In genomic region chr3:137919398-137919797, GRCm38 (mm10) we compare ENCODE assay signal across 9 mouse cellular contexts. TPM values are rescaled to one million over a fixed set of nuclear protein-coding genes. Genes with fewer than 3 reads are reported as not detected.
A peak's percentile ranks its signal among the peaks of the same experiment; 100 is the strongest.
DNase-seq lines count a peak whose midpoint lies in the region; ATAC-seq and TF ChIP-seq lines count a peak whose summit lies in the region.
"Had no signal": no experiment of that assay in that cellular context is flagged by ENCODE, and none has a peak within 500 bp of the region (broad histone marks: within the 10 kb centered on the region; RNA-seq: fewer than 3 reads in every experiment).

No protein-coding gene starts in this region.

- TF ChIP-seq EP300 in liver, postnatal 0 days (IDR thresholded peaks at IDR 0.05; ENCODE audit: low read depth): no peak

- peak overlapping the region; percentile 99 for H3K4me3 ChIP-seq in heart, embryonic 15.5 days
- H3K4me3 ChIP-seq in ES-E14 (ENCODE audit: insufficient read depth in 1 of 2, low read depth in 1 of 2, low read length in 2 of 2, poor library complexity in 1 of 2, severe bottlenecking in 1 of 2): peak overlapping the region; percentile 87 to 99
- peak overlapping the region; percentile 89 for H3K4me3 ChIP-seq in forebrain, postnatal 0 days (ENCODE audit: low read depth, low read length)
- H3K4me3 ChIP-seq in liver, postnatal 0 days (ENCODE audit: low read depth, low read length): peak overlapping the region; percentile 87

- no peak for DNase-seq in heart, postnatal 10 days
- DNase-seq in ES-E14 (ENCODE audit: low read depth, low spot score): no peak
- DNase-seq in forebrain, postnatal 0 days: no peak
- DNase-seq in liver, postnatal 0 days: no peak
- DNase-seq in adrenal gland, adult 8-10 months: no peak
- DNase-seq in gastrocnemius, postnatal 36 days: no peak
- DNase-seq in T-cell, adult 2 months (ENCODE audit: low spot score): no peak
- DNase-seq: thymus, postnatal 36 days had no signal

- no peaks in the 10 kb centered on the region for H3K27me3 ChIP-seq in heart, embryonic 15.5 days
- no peaks in the 10 kb centered on the region for H3K27me3 ChIP-seq in forebrain, postnatal 0 days (ENCODE audit: insufficient read depth, low read length)
- H3K27me3 ChIP-seq in liver, postnatal 0 days (ENCODE audit: insufficient read depth, low read length): no peaks in the 10 kb centered on the region

- H3K4me1 ChIP-seq in heart, embryonic 15.5 days (replicated peaks): peaks cover 17% of the 10 kb centered on the region
- H3K4me1 ChIP-seq in ES-E14 (ENCODE audit: control insufficient read depth in 2 of 2, insufficient read depth in 2 of 2, low read length in 2 of 2, poor library complexity in 1 of 2): peaks cover 0 to 4% of the 10 kb centered on the region in 2 experiments; a peak in 1 of 4 replicates
- H3K4me1 ChIP-seq in forebrain, postnatal 0 days (ENCODE audit: insufficient read depth): peaks cover 13% of the 10 kb centered on the region
- peaks cover 15% of the 10 kb centered on the region for H3K4me1 ChIP-seq in liver, postnatal 0 days (ENCODE audit: insufficient read depth)

- H3K27ac ChIP-seq in heart, embryonic 15.5 days: peak overlapping the region; percentile 86
- no peak overlapping the region for H3K27ac ChIP-seq in ES-E14 (ENCODE audit: insufficient read depth, low read depth, low read length, poor library complexity, severe bottlenecking)
- H3K27ac ChIP-seq in forebrain, postnatal 0 days (ENCODE audit: low read depth, low read length): no peak overlapping the region
- H3K27ac ChIP-seq in liver, postnatal 0 days (ENCODE audit: low read depth): peak overlapping the region; percentile 93

- intact Hi-C loops in heart, postnatal 10 days (cut with DNase I): loop anchor here (2.0 to 10.0 kb wide), 3 partner anchors 55 to 228 kb away; partner anchors contain the start of gene H2afz
- intact Hi-C loops in gastrocnemius, postnatal 36 days (cut with DNase I): loop anchor here (5.0 kb wide), 2 partner anchors 52 to 228 kb away; partner anchors contain the start of gene Dnajb14

- peak overlapping the region; percentile 79 for H3K4me2 ChIP-seq in heart, embryonic 15.5 days
- peak overlapping the region; percentile 85 for H3K4me2 ChIP-seq in forebrain, postnatal 0 days (ENCODE audit: low read depth)
- peak overlapping the region; percentile 76 for H3K4me2 ChIP-seq in liver, postnatal 0 days (ENCODE audit: low read depth, low read length)

- in situ Hi-C loops in ES-E14 (cut with MboI; ENCODE audit: low sequenced_read_pairs in 2 of 2, unreplicated experiment in 2 of 2): no loop called here

- H3K36me3 ChIP-seq in heart, embryonic 15.5 days: peaks cover 16% of the 10 kb centered on the region; the same call in 1 of the 2 replicates
- H3K36me3 ChIP-seq in ES-E14 (ENCODE audit: control insufficient read depth, insufficient read depth, low read length, poor library complexity, severe bottlenecking): peaks cover 8% of the 10 kb centered on the region; the same call in 1 of the 2 replicates
- H3K36me3 ChIP-seq in forebrain, postnatal 0 days (ENCODE audit: insufficient read depth): peaks cover 15% of the 10 kb centered on the region
- peaks cover 19% of the 10 kb centered on the region for H3K36me3 ChIP-seq in liver, postnatal 0 days (replicated peaks; ENCODE audit: insufficient read depth, low read length)

- H3K9me3 ChIP-seq in heart, embryonic 15.5 days (replicated peaks): no peaks in the 10 kb centered on the region
- H3K9me3 ChIP-seq in ES-E14 (ENCODE audit: control insufficient read depth, insufficient read depth, low read depth, low read length): no peaks in the 10 kb centered on the region
- H3K9me3 ChIP-seq in forebrain, postnatal 0 days (ENCODE audit: low read length): no peaks in the 10 kb centered on the region
- no peaks in the 10 kb centered on the region for H3K9me3 ChIP-seq in liver, postnatal 0 days (ENCODE audit: low read length)

- ATAC-seq in heart, embryonic 15.5 days (replicated peaks; ENCODE audit: insufficient number of reproducible peaks, insufficient read depth, low FRiP score, low read depth): no peak
- no peak for ATAC-seq in forebrain, postnatal 0 days
- ATAC-seq in liver, postnatal 0 days: no peak

- WGBS in heart, embryonic 15.5 days: 91% methylated on average over 7 of the region's 7 CpGs
- WGBS in forebrain, postnatal 0 days: 90% methylated on average over 7 of the region's 7 CpGs
- WGBS in liver, postnatal 0 days (ENCODE audit: insufficient replicate concordance): 87% methylated on average over 7 of the region's 7 CpGs

- peak overlapping the region; percentile 88 for H3K9ac ChIP-seq in heart, embryonic 15.5 days
- H3K9ac ChIP-seq in ES-E14 (ENCODE audit: insufficient read depth, low read depth, low read length, poor library complexity, severe bottlenecking): no peak overlapping the region
- peak overlapping the region; percentile 82 for H3K9ac ChIP-seq in forebrain, postnatal 0 days
- H3K9ac ChIP-seq in liver, postnatal 0 days (replicated peaks): peak overlapping the region; percentile 86

- TF ChIP-seq CTCF in forebrain, postnatal 0 days (IDR thresholded peaks at IDR 0.05; ENCODE audit: low read depth): no peak
- no peak for TF ChIP-seq CTCF in liver, postnatal 0 days (IDR thresholded peaks at IDR 0.05; ENCODE audit: low read depth)

TF ChIP-seq in ES-E14, 5 proteins besides CTCF, POLR2A, EP300 and RAD21:
- TF ChIP-seq MAFK (IDR thresholded peaks at IDR 0.05; ENCODE audit: insufficient read depth, low read depth, low read length): no peak
- no peak for TF ChIP-seq HCFC1 (IDR thresholded peaks at IDR 0.05; ENCODE audit: borderline replicate concordance, insufficient read depth, low read length)
- TF ChIP-seq ZNF384 (IDR thresholded peaks at IDR 0.05; ENCODE audit: low read depth, low read length): no peak
- no peak for TF ChIP-seq ZC3H11A (IDR thresholded peaks at IDR 0.05; ENCODE audit: borderline replicate concordance, low read depth, low read length)
- no peak for TF ChIP-seq CHD2 (IDR thresholded peaks at IDR 0.05; ENCODE audit: low read depth, low read length)

RNA-seq across cellular contexts. Expression of gene Lamtor3, which starts 1.1 kb away (rescaled TPM):
- polyA plus RNA-seq in heart, embryonic 15.5 days (2015; fragmentation: Nextera tagmentation; extraction: Ambion mirVana): 100 and 108 TPM in 2 replicates
- 10 to 100 TPM; 87.8 to 98.0 TPM for total RNA-seq in heart, postnatal 10 days (2021)
- total RNA-seq in ES-E14 (2012; rRNA removed): 39.3 and 41.4 TPM in 2 replicates
- 105 and 116 TPM in 2 replicates for total RNA-seq in forebrain, postnatal 0 days (2014; rRNA removed)
- 112 and 123 TPM in 2 replicates for polyA plus RNA-seq in forebrain, postnatal 0 days (2015; fragmentation: Nextera tagmentation; extraction: Ambion mirVana)
- polyA plus RNA-seq in liver, postnatal 0 days (2015; fragmentation: Nextera tagmentation; extraction: Ambion mirVana): 44.3 and 46.5 TPM in 2 replicates
- total RNA-seq in adrenal gland, adult 8-10 months (2022): 10 to 100 TPM; 62.8 to 80.3 (median 71.5) TPM
- total RNA-seq in gastrocnemius, postnatal 36 days (2021): 10 to 100 TPM; 45.2 to 48.5 TPM

RNA-seq across cellular contexts. Expression of gene Dnajb14, which starts 51.9 kb away (rescaled TPM):
- 9.5 and 10.5 TPM in 2 replicates for polyA plus RNA-seq in heart, embryonic 15.5 days (2015; fragmentation: Nextera tagmentation; extraction: Ambion mirVana)
- 10 to 100 TPM; 12.1 to 12.8 TPM for total RNA-seq in heart, postnatal 10 days (2021)
- total RNA-seq in ES-E14 (2012; rRNA removed): 4.8 and 5.1 TPM in 2 replicates
- total RNA-seq in forebrain, postnatal 0 days (2014; rRNA removed): 16.5 and 19.2 TPM in 2 replicates
- polyA plus RNA-seq in forebrain, postnatal 0 days (2015; fragmentation: Nextera tagmentation; extraction: Ambion mirVana): 6.5 and 14.9 TPM in 2 replicates
- polyA plus RNA-seq in liver, postnatal 0 days (2015; fragmentation: Nextera tagmentation; extraction: Ambion mirVana): 6.4 and 6.9 TPM in 2 replicates
- 10 to 100 TPM; 21.1 to 29.1 (median 27.3) TPM for total RNA-seq in adrenal gland, adult 8-10 months (2022)
- total RNA-seq in gastrocnemius, postnatal 36 days (2021): 1 to 10 TPM; 6.9 to 7.2 TPM

RNA-seq across cellular contexts. Expression of gene H2afz, which starts 55.1 kb away (rescaled TPM):
- 920 and 981 TPM in 2 replicates for polyA plus RNA-seq in heart, embryonic 15.5 days (2015; fragmentation: Nextera tagmentation; extraction: Ambion mirVana)
- total RNA-seq in heart, postnatal 10 days (2021): 100 to 1,000 TPM; 153 to 154 TPM
- total RNA-seq in ES-E14 (2012; rRNA removed): 1,847 and 2,038 TPM in 2 replicates
- total RNA-seq in forebrain, postnatal 0 days (2014; rRNA removed): 485 and 592 TPM in 2 replicates
- 728 and 896 TPM in 2 replicates for polyA plus RNA-seq in forebrain, postnatal 0 days (2015; fragmentation: Nextera tagmentation; extraction: Ambion mirVana)
- 651 and 676 TPM in 2 replicates for polyA plus RNA-seq in liver, postnatal 0 days (2015; fragmentation: Nextera tagmentation; extraction: Ambion mirVana)
- 100 to 1,000 TPM; 124 to 155 (median 138) TPM for total RNA-seq in adrenal gland, adult 8-10 months (2022)
- total RNA-seq in gastrocnemius, postnatal 36 days (2021): 10 to 100 TPM; 65.6 to 74.7 TPM

Comparison
In these comparisons a context has a peak if more than half of its experiments do, and no peak if none do; other contexts are left out.
1. H3K27ac ChIP-seq: peak in heart, embryonic 15.5 days (single experiment) and liver, postnatal 0 days (single experiment); none in ES-E14 (single experiment) and forebrain, postnatal 0 days (single experiment).
2. Peak in every context shown above with its lines, with median percentiles within 50 percentile points of each other: H3K4me2 ChIP-seq and H3K4me3 ChIP-seq.